Mouse (Mus musculus): ENCODE results near the gene Dpf3.

Dpf3 gene

GRCm38 (mm10) chr12:83286496-83287492, 200.7 kb downstream of the Dpf3 start:
- DNase-seq (ENCODE audit: low read depth, low spot score): no peak

GRCm38 (mm10) chr12:83283591-83284320, 203.8 kb downstream of the Dpf3 start:
- DNase-seq (ENCODE audit: low read depth, low spot score): no peak

- peak; percentile 43 for DNase-seq (ENCODE audit: low read depth, low spot score)
Measured at GRCm38 (mm10) chr12:83277537-83278441, 209.7 kb downstream of the Dpf3 start.

GRCm38 (mm10) chr12:83271215-83271614, 216.3 kb downstream of the Dpf3 start:
- DNase-seq (ENCODE audit: low read depth, low spot score): no peak

- no peak for DNase-seq (ENCODE audit: low read depth, low spot score)
Measured at GRCm38 (mm10) chr12:83268504-83268922, 219.0 kb downstream of the Dpf3 start.

- no peak for DNase-seq (ENCODE audit: low read depth, low spot score)
Measured at GRCm38 (mm10) chr12:83260540-83260939, 227.0 kb downstream of the Dpf3 start.

- DNase-seq (ENCODE audit: low read depth, low spot score): no peak
Measured at GRCm38 (mm10) chr12:83254399-83254798, 233.1 kb downstream of the Dpf3 start.

GRCm38 (mm10) chr12:83249066-83249465, 238.4 kb downstream of the Dpf3 start:
- DNase-seq (ENCODE audit: low read depth, low spot score): no peak

GRCm38 (mm10) chr12:83248636-83249035, 238.9 kb downstream of the Dpf3 start:
- no peak for DNase-seq (ENCODE audit: low read depth, low spot score)

GRCm38 (mm10) chr12:83247669-83248068, 239.8 kb downstream of the Dpf3 start:
- DNase-seq (ENCODE audit: low read depth, low spot score): no peak

GRCm38 (mm10) chr12:83241022-83241421, 246.5 kb downstream of the Dpf3 start:
- no peak for DNase-seq (ENCODE audit: low read depth, low spot score)

- DNase-seq (ENCODE audit: low read depth, low spot score): no peak
Measured at GRCm38 (mm10) chr12:83240571-83240970, 246.9 kb downstream of the Dpf3 start.

- DNase-seq (ENCODE audit: low read depth, low spot score): no peak
Measured at GRCm38 (mm10) chr12:83235781-83236180, 251.7 kb downstream of the Dpf3 start.

GRCm38 (mm10) chr12:83234981-83235380, 252.5 kb downstream of the Dpf3 start:
- DNase-seq (ENCODE audit: low read depth, low spot score): no peak

GRCm38 (mm10) chr12:83233651-83234050, 253.9 kb downstream of the Dpf3 start:
- DNase-seq (ENCODE audit: low read depth, low spot score): no peak

GRCm38 (mm10) chr12:83232916-83233315, 254.6 kb downstream of the Dpf3 start:
- DNase-seq (ENCODE audit: low read depth, low spot score): no peak

GRCm38 (mm10) chr12:83231258-83231657, 256.3 kb downstream of the Dpf3 start:
- DNase-seq (ENCODE audit: low read depth, low spot score): no peak

GRCm38 (mm10) chr12:83229683-83230082, 257.8 kb downstream of the Dpf3 start:
- no peak for DNase-seq (ENCODE audit: low read depth, low spot score)

GRCm38 (mm10) chr12:83227014-83227413, 260.5 kb downstream of the Dpf3 start:
- no peak for DNase-seq (ENCODE audit: low read depth, low spot score)

GRCm38 (mm10) chr12:83220964-83221363, 266.6 kb downstream of the Dpf3 start:
- DNase-seq (ENCODE audit: low read depth, low spot score): no peak

- no peak for DNase-seq (ENCODE audit: low read depth, low spot score)
Measured at GRCm38 (mm10) chr12:83213879-83214341, 273.6 kb downstream of the Dpf3 start.

Data from forelimb bud, embryonic 11.5 days (tissue).